Mouse (Mus musculus) embryo, embryonic 10.5 days (tissue): ENCODE measurements at regions not wholly inside any gene's neighbourhood (a gene's known extent, or its start where the extent isn't known, plus 50 kb on each side); places are given as distances from the start of the nearest gene placed in this dataset.

Experiments used
- DNase-seq: peaks from one replicate; pipeline ENCODE4 v3.0.0-alpha.2; 2015; ENCODE audit warnings: low spot score

DNA sequence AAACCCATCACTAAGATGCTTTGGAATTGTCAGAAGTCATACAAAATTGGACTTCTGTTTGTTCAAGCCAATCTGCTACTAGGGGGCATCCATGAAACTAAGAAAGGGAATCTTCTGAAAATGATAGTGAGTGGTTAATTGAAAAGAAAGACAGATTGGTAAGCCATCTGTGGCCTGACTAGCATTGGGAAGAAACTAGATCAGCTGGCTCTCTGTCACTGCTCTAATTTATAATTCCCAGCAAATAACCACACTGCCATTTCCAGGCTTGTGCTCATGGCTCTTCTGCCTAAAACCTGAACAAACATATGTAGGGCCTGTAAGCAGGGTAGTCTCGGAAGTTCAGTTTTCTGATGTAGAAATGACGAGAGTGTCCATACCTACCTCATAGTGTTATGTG is 569.8 kb downstream of the Pcdh19 start:
- no peak for DNase-seq

DNA sequence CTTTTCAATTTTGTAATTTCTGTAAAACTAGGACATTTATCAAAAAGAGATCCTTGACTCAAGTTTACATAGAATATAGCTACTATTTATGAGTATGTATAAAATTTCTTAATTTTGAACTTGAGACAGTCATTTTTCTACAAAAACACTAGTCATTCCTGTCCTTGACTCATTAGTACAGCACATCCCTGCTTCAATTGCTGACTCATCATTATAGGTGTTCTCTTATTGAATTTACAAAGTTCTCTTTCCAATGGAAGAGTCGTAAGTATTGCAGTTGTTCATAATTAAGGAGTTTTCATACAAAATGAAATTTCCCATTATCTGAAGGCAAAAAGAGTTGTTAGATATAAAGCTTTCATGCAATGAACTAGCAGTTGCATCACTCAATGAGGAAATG is 578.6 kb downstream of the Pcdh19 start:
- no peak for DNase-seq

DNA sequence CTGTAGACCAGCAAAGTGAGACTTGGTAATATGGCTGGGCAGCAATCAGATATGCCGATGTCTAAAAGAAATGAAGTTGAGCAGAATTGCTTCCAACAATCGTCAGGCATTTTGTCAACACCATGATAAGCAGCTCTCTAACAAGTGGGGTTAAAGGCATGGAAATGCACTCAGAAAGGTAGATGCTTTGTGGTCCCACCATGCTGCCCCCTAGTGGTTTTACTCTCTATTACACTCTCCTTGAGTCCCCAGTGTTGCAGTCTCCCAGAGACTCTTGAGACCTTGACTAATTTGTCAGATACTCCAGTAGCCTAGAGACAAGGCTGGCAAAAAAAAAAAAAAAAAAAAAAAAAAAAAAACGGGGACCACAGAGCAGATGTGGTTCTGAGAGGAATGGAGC is 595.8 kb downstream of the Pcdh19 start:
- DNase-seq, result peak; percentile 1

DNA sequence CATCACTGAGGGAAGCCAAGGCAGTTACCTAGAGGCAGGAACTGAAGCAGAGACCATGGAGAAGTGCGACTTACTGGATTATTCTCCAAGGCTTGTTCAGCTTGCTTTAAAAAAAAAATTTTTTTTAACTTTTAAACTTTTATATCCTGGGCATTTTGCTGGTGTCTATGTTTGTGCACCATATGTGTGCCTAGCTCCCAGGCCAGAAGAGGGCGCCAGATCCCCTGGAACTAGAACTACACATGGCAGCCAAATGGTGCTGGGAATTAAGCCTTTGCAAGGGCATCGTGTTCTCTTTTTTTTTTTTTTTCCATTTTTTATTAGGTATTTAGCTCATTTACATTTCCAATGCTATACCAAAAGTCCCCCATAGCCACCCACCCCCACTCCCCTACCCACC is 624.7 kb downstream of the Pcdh19 start:
- DNase-seq, result peak; percentile 0
